Mouse (Mus musculus): ENCODE results near the gene Asb4.
"Not testable (repeated sequence)": the region's sequence is repeated elsewhere in the genome, so short reads cannot be mapped to it uniquely, and the experiment has no call there.

Gene Asb4

GRCm38 (mm10) chr6:5383336-5384177 is at the start of gene Asb4:
Gene Asb4, plus strand, starts transcription at chr6:5383386.
- no peak for DNase-seq (ENCODE audit: extremely low spot score, low read depth, low spot score)

- DNase-seq (ENCODE audit: extremely low spot score, low read depth, low spot score), result no peak
Measured at GRCm38 (mm10) chr6:5334021-5334420, 49.2 kb upstream of the Asb4 start.

GRCm38 (mm10) chr6:5336016-5336415 is 47.2 kb upstream of the Asb4 start:
- not testable (repeated sequence) for DNase-seq (ENCODE audit: extremely low spot score, low read depth, low spot score)

- DNase-seq (ENCODE audit: extremely low spot score, low read depth, low spot score), result not testable (repeated sequence)
Measured at GRCm38 (mm10) chr6:5338781-5339180, 44.4 kb upstream of the Asb4 start.

GRCm38 (mm10) chr6:5339283-5339682 is 43.9 kb upstream of the Asb4 start:
- not testable (repeated sequence) for DNase-seq (ENCODE audit: extremely low spot score, low read depth, low spot score)

GRCm38 (mm10) chr6:5344255-5344654 is 38.9 kb upstream of the Asb4 start:
- DNase-seq (ENCODE audit: extremely low spot score, low read depth, low spot score), result no peak

- no peak for DNase-seq (ENCODE audit: extremely low spot score, low read depth, low spot score)
Measured at GRCm38 (mm10) chr6:5357873-5358272, 25.3 kb upstream of the Asb4 start.

GRCm38 (mm10) chr6:5360402-5360801 is 22.8 kb upstream of the Asb4 start:
- DNase-seq (ENCODE audit: extremely low spot score, low read depth, low spot score), result no peak

- no peak for DNase-seq (ENCODE audit: extremely low spot score, low read depth, low spot score)
Measured at GRCm38 (mm10) chr6:5361987-5362386, 21.2 kb upstream of the Asb4 start.

- DNase-seq (ENCODE audit: extremely low spot score, low read depth, low spot score), result no peak
Measured at GRCm38 (mm10) chr6:5365845-5366244, 17.3 kb upstream of the Asb4 start.

- DNase-seq (ENCODE audit: extremely low spot score, low read depth, low spot score), result no peak
Measured at GRCm38 (mm10) chr6:5376884-5377283, 6.3 kb upstream of the Asb4 start.

GRCm38 (mm10) chr6:5379048-5379447 is 4.1 kb upstream of the Asb4 start:
- DNase-seq (ENCODE audit: extremely low spot score, low read depth, low spot score), result no peak

- peak; percentile 28 for DNase-seq (ENCODE audit: extremely low spot score, low read depth, low spot score)
Measured at GRCm38 (mm10) chr6:5379781-5380623, 3.2 kb upstream of the Asb4 start.

GRCm38 (mm10) chr6:5380624-5381252 is 2.4 kb upstream of the Asb4 start:
- DNase-seq (ENCODE audit: extremely low spot score, low read depth, low spot score), result peak; percentile 46

GRCm38 (mm10) chr6:5381918-5382582 is 1.1 kb upstream of the Asb4 start:
- DNase-seq (ENCODE audit: extremely low spot score, low read depth, low spot score), result no peak

GRCm38 (mm10) chr6:5382583-5383215 is 487 bp upstream of the Asb4 start:
- DNase-seq (ENCODE audit: extremely low spot score, low read depth, low spot score), result no peak

GRCm38 (mm10) chr6:5384178-5384490 is 948 bp downstream of the Asb4 start:
- DNase-seq (ENCODE audit: extremely low spot score, low read depth, low spot score), result no peak

GRCm38 (mm10) chr6:5385161-5385640 is 2.0 kb downstream of the Asb4 start:
- no peak for DNase-seq (ENCODE audit: extremely low spot score, low read depth, low spot score)

GRCm38 (mm10) chr6:5386486-5386885 is 3.3 kb downstream of the Asb4 start:
- DNase-seq (ENCODE audit: extremely low spot score, low read depth, low spot score), result no peak

- no peak for DNase-seq (ENCODE audit: extremely low spot score, low read depth, low spot score)
Measured at GRCm38 (mm10) chr6:5387396-5387795, 4.2 kb downstream of the Asb4 start.

Data from hindlimb bud, embryonic 11.5 days (tissue).